Mouse (Mus musculus): ENCODE results near the gene Cib1.

- TF ChIP-seq CTCF (conservative IDR thresholded peaks at IDR 0.05; ENCODE audit: insufficient read depth, insufficient read length, low read depth, low read length) (no peak), POLR2A (IDR thresholded peaks at IDR 0.05; ENCODE audit: low read depth, low read length) (no peak)
These were observed 25.1 kb upstream of the Cib1 start for GRCm38 (mm10) chr7:80257706-80258105.

All from kidney, adult 2 months (tissue).